In genomic region chrX:155622527-155622926, GRCm38 (mm10) we compare ENCODE assay signal across 9 mouse cellular contexts. TPM values are rescaled to one million over a fixed set of nuclear protein-coding genes. Genes with fewer than 3 reads are reported as not detected.
A peak's percentile ranks its signal among the peaks of the same experiment; 100 is the strongest.
DNase-seq lines count a peak whose midpoint lies in the region; ATAC-seq and TF ChIP-seq lines count a peak whose summit lies in the region.
"Had no signal": no experiment of that assay in that cellular context is flagged by ENCODE, and none has a peak within 500 bp of the region (broad histone marks: within the 10 kb centered on the region; RNA-seq: fewer than 3 reads in every experiment).

No protein-coding gene starts in this region.

- intact Hi-C loops in heart, postnatal 36 days (cut with DNase I): no loop called here

- H3K4me3 ChIP-seq in heart, postnatal 0 days (ENCODE audit: low read depth, low read length): peak overlapping the region; percentile 54
- peak overlapping the region; percentile 46 for H3K4me3 ChIP-seq in embryonic facial prominence, embryonic 15.5 days (replicated peaks)
- H3K4me3 ChIP-seq in limb, embryonic 12.5 days (replicated peaks): peak overlapping the region; percentile 48
- H3K4me3 ChIP-seq in neural tube, embryonic 13.5 days: peak overlapping the region; percentile 51

- DNase-seq in heart, postnatal 0 days (ENCODE audit: low spot score): no peak
- DNase-seq in heart, postnatal 36 days: no peak
- peak; percentile 20 for DNase-seq in NIH3T3 (ENCODE audit: low read depth)
- DNase-seq in thymus, postnatal 10 days (ENCODE audit: low spot score in 2 of 2): no peak
- DNase-seq in ovary, adult 18-20 months (ENCODE audit: low spot score): no peak

- H3K4me2 ChIP-seq in heart, postnatal 0 days (ENCODE audit: low read depth, low read length): peak overlapping the region; percentile 92
- H3K4me2 ChIP-seq in embryonic facial prominence, embryonic 15.5 days (replicated peaks): peak overlapping the region; percentile 82
- H3K4me2 ChIP-seq in limb, embryonic 12.5 days: peak overlapping the region; percentile 83
- H3K4me2 ChIP-seq in neural tube, embryonic 13.5 days: peak overlapping the region; percentile 71

- no peak for TF ChIP-seq EP300 in heart, postnatal 0 days (IDR thresholded peaks at IDR 0.05; ENCODE audit: low read depth)

- no peak overlapping the region; the same call in 1 of the 2 replicates for H3K9ac ChIP-seq in heart, postnatal 0 days (replicated peaks; ENCODE audit: low read depth, low read length)
- H3K9ac ChIP-seq in embryonic facial prominence, embryonic 15.5 days: no peak overlapping the region
- H3K9ac ChIP-seq in limb, embryonic 12.5 days (replicated peaks): 0 out of 2 replicates have a peak overlapping the region, but pooled peaks have one; percentile 2
- peak overlapping the region; percentile 67 for H3K9ac ChIP-seq in neural tube, embryonic 13.5 days

- no peak for ATAC-seq in heart, postnatal 0 days (ENCODE audit: insufficient read depth, low read depth)
- no peak for ATAC-seq in embryonic facial prominence, embryonic 15.5 days (ENCODE audit: insufficient number of reproducible peaks, low FRiP score, low TSS enrichment, low read depth)
- no peak for ATAC-seq in limb, embryonic 12.5 days (ENCODE audit: insufficient number of reproducible peaks, insufficient read depth, low FRiP score, low TSS enrichment, low read depth)
- ATAC-seq in neural tube, embryonic 13.5 days (ENCODE audit: low read depth): peak; percentile 15

- peaks cover 35% of the 10 kb centered on the region for H3K27me3 ChIP-seq in heart, postnatal 0 days (ENCODE audit: control insufficient read depth, insufficient read depth, low read length)
- H3K27me3 ChIP-seq in embryonic facial prominence, embryonic 15.5 days: peaks cover 44% of the 10 kb centered on the region
- peaks cover 54% of the 10 kb centered on the region for H3K27me3 ChIP-seq in limb, embryonic 12.5 days
- peaks cover 34% of the 10 kb centered on the region for H3K27me3 ChIP-seq in neural tube, embryonic 13.5 days

- 12% methylated on average over 24 of the region's 24 CpGs for WGBS in heart, postnatal 0 days
- WGBS in embryonic facial prominence, embryonic 15.5 days: 16% methylated on average over 24 of the region's 24 CpGs
- 26% methylated on average over 24 of the region's 24 CpGs for WGBS in limb, embryonic 12.5 days
- WGBS in neural tube, embryonic 13.5 days: 19% methylated on average over 24 of the region's 24 CpGs

- H3K36me3 ChIP-seq in heart, postnatal 0 days (replicated peaks; ENCODE audit: control insufficient read depth, insufficient read depth, low read length): no peaks in the 10 kb centered on the region
- no peaks in the 10 kb centered on the region for H3K36me3 ChIP-seq in embryonic facial prominence, embryonic 15.5 days
- no peaks in the 10 kb centered on the region for H3K36me3 ChIP-seq in limb, embryonic 12.5 days
- no peaks in the 10 kb centered on the region for H3K36me3 ChIP-seq in neural tube, embryonic 13.5 days

- no peaks in the 10 kb centered on the region for H3K9me3 ChIP-seq in heart, postnatal 0 days (replicated peaks; ENCODE audit: control insufficient read depth, low read length)
- no peaks in the 10 kb centered on the region for H3K9me3 ChIP-seq in embryonic facial prominence, embryonic 15.5 days (replicated peaks)
- H3K9me3 ChIP-seq in limb, embryonic 12.5 days: no peaks in the 10 kb centered on the region
- H3K9me3 ChIP-seq in neural tube, embryonic 13.5 days: no peaks in the 10 kb centered on the region

- no peak overlapping the region for H3K27ac ChIP-seq in heart, postnatal 0 days (ENCODE audit: low read depth)
- H3K27ac ChIP-seq in embryonic facial prominence, embryonic 15.5 days (replicated peaks): no peak overlapping the region
- H3K27ac ChIP-seq in limb, embryonic 12.5 days: no peak overlapping the region
- peak overlapping the region; percentile 56 for H3K27ac ChIP-seq in neural tube, embryonic 13.5 days (replicated peaks)

- TF ChIP-seq CTCF in heart, postnatal 0 days (IDR thresholded peaks at IDR 0.05; ENCODE audit: low read depth): no peak

- H3K4me1 ChIP-seq in heart, postnatal 0 days (ENCODE audit: control insufficient read depth, insufficient read depth): no peaks in the 10 kb centered on the region
- H3K4me1 ChIP-seq in embryonic facial prominence, embryonic 15.5 days: peaks cover 11% of the 10 kb centered on the region; the same call in 1 of the 2 replicates
- no peaks in the 10 kb centered on the region; the same call in 1 of the 2 replicates for H3K4me1 ChIP-seq in limb, embryonic 12.5 days (replicated peaks)
- H3K4me1 ChIP-seq in neural tube, embryonic 13.5 days (replicated peaks): peaks cover 6% of the 10 kb centered on the region; the same call in 1 of the 2 replicates

RNA-seq across cellular contexts. Expression of gene Ptchd1, which starts 1.1 kb away (rescaled TPM):
- 0.35 and 3.1 TPM in 2 replicates for total RNA-seq in heart, postnatal 0 days (2014; rRNA removed; ENCODE audit: low replicate concordance)
- 0.19 and 0.34 TPM in 2 replicates for polyA plus RNA-seq in heart, postnatal 0 days (2015; fragmentation: Nextera tagmentation; extraction: Ambion mirVana)
- total RNA-seq in heart, postnatal 36 days (2021): under 1 TPM; 0.11 to 0.14 TPM
- polyA plus RNA-seq in embryonic facial prominence, embryonic 15.5 days (2015; fragmentation: Nextera tagmentation; extraction: Ambion mirVana): 1.2 and 1.3 TPM in 2 replicates
- 0.63 and 0.64 TPM in 2 replicates for polyA plus RNA-seq in limb, embryonic 12.5 days (2016; fragmentation: Nextera tagmentation; extraction: Ambion mirVana)
- 5.7 and 6.9 TPM in 2 replicates for polyA plus RNA-seq in neural tube, embryonic 13.5 days (2015; fragmentation: Nextera tagmentation; extraction: Ambion mirVana)

RNA-seq across cellular contexts. Expression of gene Gm15155, which starts 2.0 kb away (rescaled TPM):
- total RNA-seq in heart, postnatal 0 days (2014; rRNA removed; ENCODE audit: low replicate concordance): not detected in 2 replicates
- not detected in 2 replicates for polyA plus RNA-seq in heart, postnatal 0 days (2015; fragmentation: Nextera tagmentation; extraction: Ambion mirVana)
- total RNA-seq in heart, postnatal 36 days (2021): not detected
- not detected in 2 replicates for polyA plus RNA-seq in embryonic facial prominence, embryonic 15.5 days (2015; fragmentation: Nextera tagmentation; extraction: Ambion mirVana)
- polyA plus RNA-seq in limb, embryonic 12.5 days (2016; fragmentation: Nextera tagmentation; extraction: Ambion mirVana): not detected in 2 replicates
- polyA plus RNA-seq in neural tube, embryonic 13.5 days (2015; fragmentation: Nextera tagmentation; extraction: Ambion mirVana): 0.88 TPM in 1 of 2 replicates, not detected in the other
- polyA plus RNA-seq: gonadal fat pad, adult 2 months had no signal

Comparison
In these comparisons a context has a peak if more than half of its experiments do, and no peak if none do; other contexts are left out.
1. H3K9ac ChIP-seq: peak in limb, embryonic 12.5 days (single experiment) and neural tube, embryonic 13.5 days (single experiment); none in heart, postnatal 0 days (single experiment) and embryonic facial prominence, embryonic 15.5 days (single experiment).
2. Peak in every context shown above with its lines, with median percentiles within 50 percentile points of each other: H3K4me2 ChIP-seq and H3K4me3 ChIP-seq.